Mouse (Mus musculus): ENCODE results near the gene Cacna1f. TPM values are rescaled to one million over a fixed set of nuclear protein-coding genes. Genes with fewer than 3 reads are reported as not detected.
A peak's percentile ranks its signal among the peaks of the same experiment; 100 is the strongest.

The Cacna1f gene
- polyA plus RNA-seq, 1 experiment: not detected

DNA sequence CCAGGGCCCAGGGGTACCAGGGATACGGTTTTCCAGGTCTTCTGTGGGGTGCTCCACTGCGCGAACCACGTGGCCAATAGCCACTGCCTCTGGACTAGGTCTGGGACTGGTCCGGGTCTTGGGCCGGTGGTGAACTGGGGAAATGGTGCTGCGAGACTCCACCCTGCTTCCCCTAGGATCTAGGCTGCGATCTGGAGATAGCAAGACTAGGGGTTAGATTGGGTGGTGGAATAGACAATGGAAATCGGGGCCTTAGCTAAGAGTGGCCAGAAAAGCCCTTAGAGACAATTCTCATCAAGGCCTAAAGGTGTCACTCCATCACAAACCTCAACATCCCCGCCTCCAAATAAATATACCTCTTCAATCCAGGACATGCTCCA, 68.1 kb downstream of the Cacna1f start:
- Histone ChIP-seq H3K27ac (ENCODE audit: insufficient read depth, low read depth, low read length) (no peak overlapping the region), H3K4me1 (ENCODE audit: control insufficient read depth, insufficient read depth, low read length) (peaks cover 2% of the 10 kb centered on the region; the same call in 1 of the 2 replicates), H3K27me3 (replicated peaks; ENCODE audit: control insufficient read depth, insufficient read depth, low read length) (no peaks in the 10 kb centered on the region), H3K36me3 (ENCODE audit: control insufficient read depth, insufficient read depth, low read length) (no peaks in the 10 kb centered on the region), H3K4me3 (ENCODE audit: insufficient read depth, low read depth, low read length) (no peak overlapping the region)
- TF ChIP-seq POLR2A (IDR thresholded peaks at IDR 0.05; ENCODE audit: low read depth, low read length): no peak
- no peak for TF ChIP-seq CTCF (conservative IDR thresholded peaks at IDR 0.05; ENCODE audit: insufficient read depth, insufficient read length, low read depth, low read length)
- DNase-seq: no peak
- 20% methylated on average over 10 of the region's 10 CpGs for WGBS

DNA sequence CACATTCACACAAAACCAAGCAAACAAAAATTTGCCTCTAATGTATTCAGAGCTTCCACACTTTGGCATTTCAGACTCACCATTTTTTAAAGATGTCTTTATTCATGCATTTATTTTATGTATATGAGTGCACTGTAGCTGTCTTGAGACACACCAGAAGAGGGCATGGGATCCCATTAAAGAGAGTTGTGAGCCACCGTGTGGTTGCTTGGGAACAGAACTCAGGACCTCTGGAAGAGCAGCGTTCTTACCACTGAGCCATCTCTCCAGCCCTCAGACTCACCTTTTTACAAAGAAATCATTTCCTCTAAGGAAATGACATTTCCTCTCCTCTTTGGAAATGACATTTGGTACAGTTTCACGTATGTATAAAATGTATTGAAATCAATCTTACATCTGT, 72.1 kb downstream of the Cacna1f start:
- no peak overlapping the region for H3K4me3 ChIP-seq (ENCODE audit: insufficient read depth, low read depth, low read length)
- H3K36me3 ChIP-seq (ENCODE audit: control insufficient read depth, insufficient read depth, low read length): no peaks in the 10 kb centered on the region
- WGBS: 32% methylated on average over 3 of the region's 3 CpGs
- DNase-seq: no peak
- no peaks in the 10 kb centered on the region for H3K4me1 ChIP-seq (ENCODE audit: control insufficient read depth, insufficient read depth, low read length)
- H3K27ac ChIP-seq (ENCODE audit: insufficient read depth, low read depth, low read length): no peak overlapping the region
- H3K27me3 ChIP-seq (replicated peaks; ENCODE audit: control insufficient read depth, insufficient read depth, low read length): no peaks in the 10 kb centered on the region
- TF ChIP-seq POLR2A (IDR thresholded peaks at IDR 0.05; ENCODE audit: low read depth, low read length) (no peak), CTCF (conservative IDR thresholded peaks at IDR 0.05; ENCODE audit: insufficient read depth, insufficient read length, low read depth, low read length) (no peak)

- 10% methylated on average over 15 of the region's 27 CpGs for WGBS
Measured at GRCm38 (mm10) chrX:7679405-7680056, 72.6 kb downstream of the Cacna1f start.

GRCm38 (mm10) chrX:7680057-7680412, 73.2 kb downstream of the Cacna1f start:
- 10% methylated on average over 12 of the region's 12 CpGs for WGBS

More at GRCm38 (mm10) chrX:7679405-7680056, 72.6 kb downstream of the Cacna1f start:
- H3K27ac ChIP-seq (ENCODE audit: insufficient read depth, low read depth, low read length): peak overlapping the region; percentile 81; the same call in 1 of the 2 replicates
- no peak for TF ChIP-seq POLR2A (IDR thresholded peaks at IDR 0.05; ENCODE audit: low read depth, low read length)
- peak; percentile 65 for TF ChIP-seq CTCF (conservative IDR thresholded peaks at IDR 0.05; ENCODE audit: insufficient read depth, insufficient read length, low read depth, low read length)
- H3K4me1 ChIP-seq (ENCODE audit: control insufficient read depth, insufficient read depth, low read length): no peaks in the 10 kb centered on the region
- peak; percentile 96 for DNase-seq
- H3K27me3 ChIP-seq (replicated peaks; ENCODE audit: control insufficient read depth, insufficient read depth, low read length): no peaks in the 10 kb centered on the region
- H3K4me3 ChIP-seq (ENCODE audit: insufficient read depth, low read depth, low read length): peak overlapping the region; percentile 49
- no peaks in the 10 kb centered on the region for H3K36me3 ChIP-seq (ENCODE audit: control insufficient read depth, insufficient read depth, low read length)

GRCm38 (mm10) chrX:7680864-7681263, 74.0 kb downstream of the Cacna1f start, which contains the start of gene Magix:
Magix (minus strand) TSS chrX:7681251.
- TF ChIP-seq POLR2A (IDR thresholded peaks at IDR 0.05; ENCODE audit: low read depth, low read length) (no peak), CTCF (conservative IDR thresholded peaks at IDR 0.05; ENCODE audit: insufficient read depth, insufficient read length, low read depth, low read length) (no peak)
- Histone ChIP-seq H3K27me3 (replicated peaks; ENCODE audit: control insufficient read depth, insufficient read depth, low read length) (no peaks in the 10 kb centered on the region), H3K27ac (ENCODE audit: insufficient read depth, low read depth, low read length) (peak within 1 kb of the TSS; percentile 74), H3K4me1 (ENCODE audit: control insufficient read depth, insufficient read depth, low read length) (no peaks in the 10 kb centered on the region), H3K36me3 (ENCODE audit: control insufficient read depth, insufficient read depth, low read length) (no peaks in the 10 kb centered on the region), H3K4me3 (ENCODE audit: insufficient read depth, low read depth, low read length) (peak within 1 kb of the TSS; percentile 41)
- DNase-seq: peak; percentile 81
- 28% methylated on average over 14 of the region's 14 CpGs for WGBS

More at GRCm38 (mm10) chrX:7680057-7680412, 73.2 kb downstream of the Cacna1f start:
- DNase-seq: no peak
- TF ChIP-seq CTCF (conservative IDR thresholded peaks at IDR 0.05; ENCODE audit: insufficient read depth, insufficient read length, low read depth, low read length) (no peak), POLR2A (IDR thresholded peaks at IDR 0.05; ENCODE audit: low read depth, low read length) (no peak)
- H3K4me3 ChIP-seq (ENCODE audit: insufficient read depth, low read depth, low read length): peak overlapping the region; percentile 41
- H3K27me3 ChIP-seq (replicated peaks; ENCODE audit: control insufficient read depth, insufficient read depth, low read length): no peaks in the 10 kb centered on the region
- no peaks in the 10 kb centered on the region for H3K4me1 ChIP-seq (ENCODE audit: control insufficient read depth, insufficient read depth, low read length)
- no peaks in the 10 kb centered on the region for H3K36me3 ChIP-seq (ENCODE audit: control insufficient read depth, insufficient read depth, low read length)
- peak overlapping the region; percentile 74 for H3K27ac ChIP-seq (ENCODE audit: insufficient read depth, low read depth, low read length)

Other genes with a start within 250 kb of the Cacna1f start
- gene Usp27x, start 231.3 kb upstream of the Cacna1f start, polyA plus RNA-seq (2012; rRNA removed): 0.88 and 0.90 TPM in 2 replicates
- 0.08 and 0.92 TPM in 2 replicates for gene Foxp3, start 33.4 kb upstream of the Cacna1f start, polyA plus RNA-seq (2012; rRNA removed)
- gene Ppp1r3f, start 32.8 kb upstream of the Cacna1f start, polyA plus RNA-seq (2012; rRNA removed): 1.2 and 1.6 TPM in 2 replicates
- 25.3 and 26.6 TPM in 2 replicates for gene Ccdc22, start 1.6 kb upstream of the Cacna1f start, polyA plus RNA-seq (2012; rRNA removed)
- 8.0 and 9.2 TPM in 2 replicates for gene Syp, start 31.4 kb downstream of the Cacna1f start, polyA plus RNA-seq (2012; rRNA removed)
- gene Prickle3, start 50.2 kb downstream of the Cacna1f start, polyA plus RNA-seq (2012; rRNA removed): 8.9 and 9.2 TPM in 2 replicates
- gene Plp2, start 64.3 kb downstream of the Cacna1f start, polyA plus RNA-seq (2012; rRNA removed): 72.2 and 74.1 TPM in 2 replicates
- gene Magix, start 74.2 kb downstream of the Cacna1f start, polyA plus RNA-seq (2012; rRNA removed): 17.4 and 22.1 TPM in 2 replicates
- gene Gpkow, start 90.0 kb downstream of the Cacna1f start, polyA plus RNA-seq (2012; rRNA removed): 8.2 and 10.9 TPM in 2 replicates
- gene Wdr45, start 107.2 kb downstream of the Cacna1f start, polyA plus RNA-seq (2012; rRNA removed): 73.1 and 76.9 TPM in 2 replicates
- 0.23 and 0.28 TPM in 2 replicates for gene Gm45208, start 115.2 kb downstream of the Cacna1f start, polyA plus RNA-seq (2012; rRNA removed)
- gene Praf2, start 121.4 kb downstream of the Cacna1f start, polyA plus RNA-seq (2012; rRNA removed): 33.8 and 40.9 TPM in 2 replicates
- gene Ccdc120, start 143.8 kb downstream of the Cacna1f start, polyA plus RNA-seq (2012; rRNA removed): 8.3 and 14.1 TPM in 2 replicates
- gene Tfe3, start 155.5 kb downstream of the Cacna1f start, polyA plus RNA-seq (2012; rRNA removed): 18.8 and 20.1 TPM in 2 replicates
- gene Gripap1, start 182.7 kb downstream of the Cacna1f start, polyA plus RNA-seq (2012; rRNA removed): 25.5 and 30.3 TPM in 2 replicates
- 0.48 and 0.53 TPM in 2 replicates for gene Kcnd1, start 215.2 kb downstream of the Cacna1f start, polyA plus RNA-seq (2012; rRNA removed)
- 26.8 and 30.4 TPM in 2 replicates for gene Otud5, start 234.3 kb downstream of the Cacna1f start, polyA plus RNA-seq (2012; rRNA removed)

Data from kidney, adult 2 months (tissue).